Mouse (Mus musculus) erythroblast, embryonic 14.5 days (primary cell): Measurements from ENCODE around the gene Adh6b.

Experiments used
- GATA1 ChIP-seq: IDR thresholded peaks from 2 replicates; pipeline ENCODE4 v1.6.1; 2012; ENCODE audit warnings: low read length, inconsistent platforms, mixed read lengths
- TAL1 ChIP-seq: IDR thresholded peaks from 3 replicates; pipeline ENCODE4 v1.6.1; 2012; ENCODE audit warnings: low read length, inconsistent platforms, mixed read lengths

DNA sequence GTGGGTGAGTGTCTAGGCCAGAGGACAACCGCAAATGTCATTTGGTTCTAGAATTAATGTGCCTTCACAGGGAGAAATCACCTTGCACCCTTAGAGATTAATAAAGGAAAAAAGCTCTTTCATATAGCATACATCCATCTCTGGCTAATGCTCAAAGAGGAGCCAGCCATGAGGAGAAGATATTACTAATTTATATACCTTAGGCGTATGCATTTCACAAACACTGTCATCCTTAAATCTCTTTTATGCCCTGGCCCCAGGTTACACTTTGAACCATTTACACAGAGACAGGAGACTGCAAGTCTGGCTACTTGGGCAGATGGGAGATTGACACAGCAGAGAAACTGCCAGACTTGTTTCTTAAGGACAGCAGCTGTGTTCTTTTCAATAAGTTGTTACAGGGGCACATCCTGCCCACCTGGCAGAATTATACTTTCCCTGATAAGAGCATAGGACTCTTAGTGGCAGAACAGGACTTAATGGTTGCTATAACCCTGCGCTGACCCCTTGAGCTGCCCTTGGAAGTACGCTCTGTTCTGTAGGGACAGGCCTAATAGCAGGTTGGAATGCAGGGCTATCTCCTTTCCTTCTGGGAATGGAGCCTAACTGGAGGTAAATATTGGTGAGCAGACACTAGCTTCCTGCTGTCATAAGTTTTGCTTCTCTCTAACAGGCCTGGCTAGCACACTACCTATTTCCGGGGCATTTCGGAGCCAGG lies 37.6 kb upstream of the Adh6b start:
- no peak for TF ChIP-seq GATA1
- no peak for TF ChIP-seq TAL1
